Mouse (Mus musculus) ES-Bruce4 (cell line): ENCODE results near the gene Arap2. TPM values are rescaled to one million over a fixed set of nuclear protein-coding genes. Genes with fewer than 3 reads are reported as not detected.

Source experiments
- H3K27ac ChIP-seq: 2 replicates; pipeline ENCODE4 v1.5.1; 2012; ENCODE audit warnings: low read length, inconsistent platforms; ENCODE audit not compliant: insufficient read depth
- H3K27me3 ChIP-seq: 2 replicates; pipeline ENCODE4 v1.6.1; 2012; ENCODE audit warnings: mild to moderate bottlenecking, low read length, inconsistent platforms; ENCODE audit not compliant: control insufficient read depth, poor library complexity, insufficient read depth, severe bottlenecking
- H3K36me3 ChIP-seq: 2 replicates; pipeline ENCODE4 v1.6.1; 2012; ENCODE audit warnings: inconsistent platforms, mild to moderate bottlenecking, low read length, moderate library complexity; ENCODE audit not compliant: control insufficient read depth, poor library complexity, insufficient read depth, severe bottlenecking
- H3K4me1 ChIP-seq: one replicate; pipeline ENCODE4 v1.8.1; 2011; ENCODE audit warnings: low read length; ENCODE audit not compliant: control insufficient read depth, insufficient read depth
- H3K4me3 ChIP-seq: 2 replicates; pipeline ENCODE4 v1.5.1; 2011; ENCODE audit warnings: low read depth, mild to moderate bottlenecking, low read length
- H3K9ac ChIP-seq: 2 replicates; pipeline ENCODE4 v1.6.1; 2012; ENCODE audit warnings: low read depth, mild to moderate bottlenecking, inconsistent platforms; ENCODE audit not compliant: poor library complexity, severe bottlenecking
- H3K9me3 ChIP-seq: replicated peaks from 2 replicates; pipeline ENCODE4 v1.6.1; 2012; ENCODE audit warnings: mild to moderate bottlenecking, low read length, inconsistent platforms; ENCODE audit not compliant: control insufficient read depth, poor library complexity, insufficient read depth, severe bottlenecking
- CTCF ChIP-seq: IDR thresholded peaks from one replicate; pipeline ENCODE4 v1.8.1; 2011; ENCODE audit warnings: low read depth, low read length
- EP300 ChIP-seq: IDR thresholded peaks from 2 replicates; pipeline ENCODE4 v1.6.1; 2011; ENCODE audit warnings: low read depth, low read length; ENCODE audit not compliant: insufficient read depth
- POLR2A ChIP-seq: IDR thresholded peaks from one replicate; pipeline ENCODE4 v1.8.1; 2011; ENCODE audit warnings: low read length; ENCODE audit not compliant: insufficient read depth
- polyA plus RNA-seq: library from polyadenylated mRNA; stranded (reverse); fragments of >200 nt; gene quantifications from 2 replicates; pipeline ENCODE4 v1.2.4, GENCODE M21; 2011; ENCODE audit warnings: low read depth; ENCODE audit not compliant: missing spikeins, insufficient read depth, insufficient read length

Gene Arap2
- polyA plus RNA-seq, 1 experiment: 36.8 TPM

DNA sequence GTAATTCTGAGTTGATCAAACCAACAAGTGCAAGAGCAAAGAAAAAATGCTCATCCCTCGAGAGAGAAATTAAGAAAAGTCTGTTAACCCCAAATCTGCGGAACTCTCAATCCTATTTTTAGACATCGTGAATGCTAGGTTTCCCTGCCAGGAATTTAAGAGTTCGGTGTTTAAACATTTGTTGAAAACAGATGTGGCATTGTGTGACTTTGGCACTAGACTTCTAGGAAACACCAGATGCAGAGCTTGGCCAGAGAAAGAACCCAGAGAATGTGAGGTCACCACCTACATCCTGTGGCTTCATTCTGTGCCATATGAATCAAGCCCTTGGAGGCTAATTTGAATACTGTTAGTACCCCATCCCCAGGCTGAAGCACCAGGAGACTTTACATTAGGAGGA, 76.0 kb downstream of the Arap2 start:
- Histone ChIP-seq H3K27ac (no peak overlapping the region), H3K4me3 (no peak overlapping the region), H3K9me3 (no peaks in the 10 kb centered on the region), H3K36me3 (no peaks in the 10 kb centered on the region), H3K9ac (no peak overlapping the region), H3K27me3 (no peaks in the 10 kb centered on the region), H3K4me1 (no peaks in the 10 kb centered on the region)
- TF ChIP-seq CTCF (no peak), EP300 (no peak), POLR2A (no peak)

DNA sequence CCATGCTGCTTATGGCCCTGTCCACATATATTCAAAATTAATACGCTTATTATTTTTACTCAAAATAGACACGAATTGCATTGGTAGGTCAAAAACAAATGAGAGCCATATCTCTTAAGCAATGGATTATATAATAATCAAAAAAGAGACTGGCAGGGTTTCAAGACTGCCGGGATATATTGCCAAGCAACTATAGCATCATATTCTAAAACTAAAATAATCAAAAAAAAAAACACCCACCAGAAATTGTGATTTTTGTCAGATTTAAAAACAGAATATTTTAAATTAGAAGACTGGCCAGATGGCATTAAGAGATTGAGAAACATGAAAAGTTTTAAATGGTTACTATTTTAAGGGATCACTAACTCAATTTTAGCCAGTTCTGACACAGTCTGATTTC, 82.2 kb downstream of the Arap2 start:
- Histone ChIP-seq H3K4me3 (no peak overlapping the region), H3K4me1 (no peaks in the 10 kb centered on the region), H3K36me3 (no peaks in the 10 kb centered on the region), H3K27me3 (no peaks in the 10 kb centered on the region), H3K9me3 (no peaks in the 10 kb centered on the region), H3K27ac (no peak overlapping the region), H3K9ac (no peak overlapping the region)
- TF ChIP-seq EP300 (no peak), CTCF (no peak), POLR2A (no peak)

DNA sequence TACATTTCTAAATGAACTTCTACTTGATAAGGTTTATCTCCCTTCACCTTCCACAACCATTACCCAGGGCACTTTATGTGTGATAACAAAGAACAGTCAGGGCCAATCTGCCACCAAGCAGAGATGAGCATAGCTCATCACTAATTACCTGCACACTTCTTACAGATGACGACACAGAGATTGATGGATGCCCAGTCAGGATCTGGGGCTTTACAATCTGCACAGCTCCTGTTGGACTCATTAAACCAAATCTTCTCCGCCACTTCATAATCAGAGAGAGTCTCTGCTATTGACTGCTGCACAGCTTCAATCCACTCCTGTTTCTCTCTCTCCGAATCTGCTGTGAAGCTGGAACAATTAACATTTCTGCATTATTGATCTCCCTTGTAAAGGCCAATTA, 82.8 kb downstream of the Arap2 start:
- Histone ChIP-seq H3K4me3 (no peak overlapping the region), H3K27me3 (no peaks in the 10 kb centered on the region), H3K9ac (no peak overlapping the region), H3K36me3 (no peaks in the 10 kb centered on the region), H3K9me3 (no peaks in the 10 kb centered on the region), H3K4me1 (no peaks in the 10 kb centered on the region), H3K27ac (no peak overlapping the region)
- TF ChIP-seq EP300 (no peak), CTCF (no peak), POLR2A (no peak)

DNA sequence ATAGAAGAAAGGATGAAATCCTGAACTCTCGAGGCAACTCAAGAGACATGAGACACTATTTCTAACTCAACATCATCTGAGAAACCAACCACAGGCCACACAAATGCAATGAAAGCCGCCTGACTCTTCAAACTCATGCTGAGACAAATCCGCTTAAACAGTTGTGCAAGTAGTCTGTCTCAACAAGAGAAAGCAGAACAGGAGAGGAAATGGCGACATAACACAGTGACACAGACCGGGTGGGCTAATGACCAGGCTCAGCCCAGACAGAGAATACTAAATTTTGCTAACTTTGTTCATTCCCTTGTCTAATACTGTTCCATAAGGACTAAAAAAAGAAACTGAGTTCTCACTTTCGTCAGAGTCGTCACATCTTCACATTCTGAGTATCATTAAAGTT, 88.6 kb downstream of the Arap2 start:
- H3K27ac ChIP-seq: no peak overlapping the region
- H3K4me3 ChIP-seq: no peak overlapping the region
- H3K27me3 ChIP-seq: no peaks in the 10 kb centered on the region
- no peak for TF ChIP-seq EP300
- TF ChIP-seq CTCF: no peak
- no peak for TF ChIP-seq POLR2A
- H3K4me1 ChIP-seq: no peaks in the 10 kb centered on the region
- H3K36me3 ChIP-seq: no peaks in the 10 kb centered on the region; the same call in 1 of the 2 replicates
- H3K9ac ChIP-seq: no peak overlapping the region
- H3K9me3 ChIP-seq: no peaks in the 10 kb centered on the region

DNA sequence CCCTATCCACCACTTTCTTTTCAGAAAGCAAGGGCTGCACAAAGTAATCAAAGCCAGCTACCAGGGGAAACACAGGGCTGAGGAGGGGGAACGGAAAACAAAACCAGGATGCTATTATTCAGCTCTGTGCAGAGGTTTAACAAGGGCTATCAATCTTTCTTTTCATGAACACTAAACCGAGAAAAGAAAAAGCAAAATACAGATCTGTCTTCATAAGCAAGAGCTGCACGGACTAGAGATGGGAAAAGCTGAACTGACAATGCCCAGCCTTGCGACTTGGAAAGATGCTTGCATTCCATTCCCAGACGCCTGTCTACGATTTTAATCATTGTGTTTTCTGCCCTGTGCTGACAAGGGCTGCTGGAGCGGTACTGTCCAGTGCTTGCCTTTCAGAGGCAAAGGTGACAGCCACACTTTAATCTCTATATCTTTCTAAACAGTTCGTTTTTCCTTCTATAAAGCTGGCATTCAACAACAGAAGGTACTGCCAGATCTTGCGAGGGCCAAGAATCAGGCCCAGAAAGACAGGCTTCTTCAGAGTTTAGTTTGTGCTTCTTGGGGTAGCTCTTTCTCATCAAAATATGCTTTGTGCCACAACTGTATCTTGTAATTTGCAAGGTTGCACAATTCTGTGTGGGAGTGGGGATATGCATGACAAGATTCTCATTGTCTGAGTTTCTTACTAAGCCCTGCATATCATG, 93.1 kb downstream of the Arap2 start:
- Histone ChIP-seq H3K4me1 (no peaks in the 10 kb centered on the region), H3K27ac (no peak overlapping the region), H3K9me3 (no peaks in the 10 kb centered on the region), H3K4me3 (no peak overlapping the region), H3K9ac (no peak overlapping the region), H3K36me3 (no peaks in the 10 kb centered on the region; the same call in 1 of the 2 replicates), H3K27me3 (no peaks in the 10 kb centered on the region)
- no peak for TF ChIP-seq CTCF
- TF ChIP-seq POLR2A: no peak
- TF ChIP-seq EP300: no peak

DNA sequence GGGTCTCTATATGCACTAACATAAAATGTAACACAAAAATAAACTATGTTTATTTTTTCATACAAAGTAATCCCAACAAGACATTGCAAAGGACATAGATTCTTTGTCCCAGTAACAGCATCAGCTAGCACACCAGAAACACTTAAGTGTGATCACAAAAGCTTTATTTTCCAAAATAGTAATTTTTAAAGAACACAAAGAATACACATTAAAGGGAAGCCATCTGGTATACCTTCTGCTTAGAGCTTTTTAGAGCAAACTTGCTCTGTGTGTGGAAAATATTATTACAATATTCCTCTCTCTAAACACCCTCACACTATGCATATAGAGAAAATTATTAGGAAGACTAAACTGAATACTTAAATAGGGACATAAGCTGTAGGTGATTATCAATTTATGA, 100.6 kb downstream of the Arap2 start:
- Histone ChIP-seq H3K4me1 (no peaks in the 10 kb centered on the region), H3K27ac (no peak overlapping the region), H3K36me3 (no peaks in the 10 kb centered on the region), H3K4me3 (no peak overlapping the region), H3K9me3 (no peaks in the 10 kb centered on the region), H3K9ac (no peak overlapping the region), H3K27me3 (no peaks in the 10 kb centered on the region)
- TF ChIP-seq POLR2A (no peak), CTCF (no peak), EP300 (no peak)
